Mouse (Mus musculus): Measurements from ENCODE around the gene Bex1.

- no peak for TF ChIP-seq MAX (IDR thresholded peaks at IDR 0.05)
- TF ChIP-seq CTCF (IDR thresholded peaks at IDR 0.05; ENCODE audit: control insufficient read depth, insufficient read depth, insufficient read length) = no peak
Measured at GRCm38 (mm10) chrX:136238118-136238517, 22.8 kb upstream of the Bex1 start.

Measured in C2C12 (cell line).